Mouse (Mus musculus) adrenal gland, postnatal 36 days (tissue): ENCODE measurements around the gene Ubl5. TPM values are rescaled to one million over a fixed set of nuclear protein-coding genes. Genes with fewer than 3 reads are reported as not detected.
"Not testable (repeated sequence)": the region's sequence is repeated elsewhere in the genome, so short reads cannot be mapped to it uniquely, and the experiment has no call there.

Experiments used
- DNase-seq, 2 experiments: peaks; one replicate each; pipeline ENCODE4 v3.0.0; 2021; ENCODE audit warnings: mixed read lengths in 1 of 2
- long read RNA-seq, 2 experiments: library from polyadenylated mRNA; stranded (forward); transcript quantifications; one replicate each; pipeline ENCODE4 v2.0.0; 2021; ENCODE audit warnings: borderline sequencing depth in 2 of 2
- total RNA-seq, 2 experiments: library from RNA; stranded (reverse); gene quantifications; 2 replicates each; pipeline ENCODE4 v1.2.3; 2021

Gene Ubl5
- 100 to 1,000 TPM; 354 to 362 TPM for total RNA-seq
- long read RNA-seq, experiment 1, transcript Ubl5-211 (5 exons, 505 nt): minor isoform, 5 of 244 reads
- long read RNA-seq, experiment 1, transcript Ubl5-201 (5 exons, 2,114 nt): major isoform, 218 of 244 reads
- long read RNA-seq, experiment 1, partial matches to known transcripts: 8 of 244 reads
- long read RNA-seq, experiment 1, other reads (novel, unspliced or antisense): 11 of 244 reads
- long read RNA-seq, experiment 2, transcript Ubl5-201 (5 exons, 2,114 nt): major isoform, 105 of 118 reads
- long read RNA-seq, experiment 2, partial matches to known transcripts: 5 of 118 reads
- long read RNA-seq, experiment 2, other reads (novel, unspliced or antisense): 5 of 118 reads

GRCm38 (mm10) chr9:20642101-20642895, at the start of gene Ubl5:
Ubl5 (plus strand) TSS chr9:20642878.
- DNase-seq: peak; percentile 84 to 87

GRCm38 (mm10) chr9:20601270-20601669, 41.4 kb upstream of the Ubl5 start:
- no peak for DNase-seq

- DNase-seq: no peak
These were observed 36.4 kb upstream of the Ubl5 start for GRCm38 (mm10) chr9:20606269-20606668.

GRCm38 (mm10) chr9:20607100-20607974, 35.3 kb upstream of the Ubl5 start:
- DNase-seq: peak; percentile 84 to 85

GRCm38 (mm10) chr9:20609831-20610464, 32.7 kb upstream of the Ubl5 start:
- no peak for DNase-seq

- DNase-seq: no peak
These were observed 30.7 kb upstream of the Ubl5 start for GRCm38 (mm10) chr9:20611976-20612375.

GRCm38 (mm10) chr9:20616685-20617084, 26.0 kb upstream of the Ubl5 start:
- DNase-seq: no peak

- DNase-seq: no peak
These were observed 11.3 kb upstream of the Ubl5 start for GRCm38 (mm10) chr9:20631332-20631731.

GRCm38 (mm10) chr9:20635676-20636075, 7.0 kb upstream of the Ubl5 start:
- DNase-seq: not testable (repeated sequence)

GRCm38 (mm10) chr9:20636256-20636655, 6.4 kb upstream of the Ubl5 start:
- no peak for DNase-seq

GRCm38 (mm10) chr9:20636790-20637189, 5.9 kb upstream of the Ubl5 start:
- no peak for DNase-seq

- no peak for DNase-seq
These were observed 4.1 kb upstream of the Ubl5 start for GRCm38 (mm10) chr9:20638552-20638951.

- no peak for DNase-seq
These were observed 3.2 kb upstream of the Ubl5 start for GRCm38 (mm10) chr9:20639486-20639885.

- DNase-seq: no peak
These were observed 1.2 kb upstream of the Ubl5 start for GRCm38 (mm10) chr9:20641501-20641900.

GRCm38 (mm10) chr9:20642896-20643466, 303 bp downstream of the Ubl5 start:
- DNase-seq: peak; percentile 88 to 89

GRCm38 (mm10) chr9:20643781-20644180, 1.1 kb downstream of the Ubl5 start:
- peak in 1 of 2 experiments; percentile 27 for DNase-seq

GRCm38 (mm10) chr9:20644360-20645081, 1.8 kb downstream of the Ubl5 start, which contains the start of gene Fbxl12:
Fbxl12 (minus strand) TSS chr9:20644767.
- peak; percentile 82 to 83 for DNase-seq

- DNase-seq: no peak
These were observed 2.4 kb downstream of the Ubl5 start for GRCm38 (mm10) chr9:20645121-20645520.

- peak; percentile 98 to 99 for DNase-seq
These were observed 9.1 kb downstream of the Ubl5 start, which contains the start of gene Pin1 for GRCm38 (mm10) chr9:20651602-20652259. Pin1 (plus strand) TSS chr9:20652095.

- no peak for DNase-seq
These were observed 9.6 kb downstream of the Ubl5 start for GRCm38 (mm10) chr9:20652260-20652658.
